8 mouse cellular contexts compared by ENCODE assay signal in genomic region chr17:45564531-45565084, GRCm38 (mm10). TPM values are rescaled to one million over a fixed set of nuclear protein-coding genes. Genes with fewer than 3 reads are reported as not detected.
DNase-seq lines count a peak whose midpoint lies in the region; ATAC-seq and TF ChIP-seq lines count a peak whose summit lies in the region.

No protein-coding gene starts in this region.

- DNase-seq in heart, adult 9 months (ENCODE audit: low spot score in 2 of 2) = no peak
- DNase-seq in ES-E14 (ENCODE audit: low read depth, low spot score) = no peak
- no peak for DNase-seq in forebrain, embryonic 14.5 days (ENCODE audit: low spot score)
- no peak for DNase-seq in liver, embryonic 14.5 days (ENCODE audit: low read depth in 3 of 3, low spot score in 3 of 3)
- DNase-seq in B cell, adult 2 months = no peak
- no peak for DNase-seq in spleen, postnatal 14 days (ENCODE audit: low spot score in 2 of 2)

- no peak for ATAC-seq in heart, embryonic 13.5 days (ENCODE audit: extremely low read depth, insufficient number of reproducible peaks, low FRiP score, low TSS enrichment)
- no peak for ATAC-seq in forebrain, embryonic 14.5 days
- peak; percentile 2; the same call in 1 of the 2 replicates for ATAC-seq in liver, embryonic 14.5 days (ENCODE audit: insufficient read depth)
- ATAC-seq in monocyte, adult 5-6 weeks (replicated peaks; ENCODE audit: insufficient number of reproducible peaks, low FRiP score, low TSS enrichment, poor library complexity, severe bottlenecking) = no peak

- peak overlapping the region; percentile 76 for H3K27ac ChIP-seq in heart, embryonic 13.5 days (replicated peaks)
- H3K27ac ChIP-seq in ES-E14 (ENCODE audit: insufficient read depth, low read depth, low read length, poor library complexity, severe bottlenecking) = peak overlapping the region; percentile 74; the same call in 1 of the 2 replicates
- H3K27ac ChIP-seq in forebrain, embryonic 14.5 days (ENCODE audit: low read depth, low read length) = peak overlapping the region; percentile 81
- H3K27ac ChIP-seq in liver, embryonic 14.5 days = no peak overlapping the region

- 0 out of 2 replicates have a peak, but pooled peaks have one; percentile 5 for TF ChIP-seq CTCF in liver, embryonic 14.5 days (IDR thresholded peaks at IDR 0.05; ENCODE audit: low read depth)

- H3K36me3 ChIP-seq in heart, embryonic 13.5 days = peaks cover 46% of the 10 kb centered on the region
- peaks cover 44% of the 10 kb centered on the region for H3K36me3 ChIP-seq in ES-E14 (ENCODE audit: control insufficient read depth, insufficient read depth, low read length, poor library complexity, severe bottlenecking)
- H3K36me3 ChIP-seq in forebrain, embryonic 14.5 days (ENCODE audit: control insufficient read depth, insufficient read depth, low read length) = peaks cover 47% of the 10 kb centered on the region
- H3K36me3 ChIP-seq in liver, embryonic 14.5 days (replicated peaks; ENCODE audit: control insufficient read depth, insufficient read depth, low read depth) = peaks cover 26% of the 10 kb centered on the region

- H3K4me2 ChIP-seq in heart, embryonic 13.5 days = peak overlapping the region; percentile 82
- peak overlapping the region; percentile 98 for H3K4me2 ChIP-seq in forebrain, embryonic 14.5 days (ENCODE audit: low read length)
- peak overlapping the region; percentile 98 for H3K4me2 ChIP-seq in liver, embryonic 14.5 days (ENCODE audit: low read depth)

- WGBS in heart, embryonic 13.5 days = 11% methylated on average over 18 of the region's 18 CpGs
- 7% methylated on average over 18 of the region's 18 CpGs for WGBS in forebrain, embryonic 14.5 days
- 16% methylated on average over 18 of the region's 18 CpGs for WGBS in liver, embryonic 14.5 days (ENCODE audit: insufficient replicate concordance)

- peak overlapping the region; percentile 95 for H3K9ac ChIP-seq in heart, embryonic 13.5 days
- H3K9ac ChIP-seq in ES-E14 (ENCODE audit: insufficient read depth, low read depth, low read length, poor library complexity, severe bottlenecking) = peak overlapping the region; percentile 86
- peak overlapping the region; percentile 88 for H3K9ac ChIP-seq in forebrain, embryonic 14.5 days (ENCODE audit: low read length)
- peak overlapping the region; percentile 90 for H3K9ac ChIP-seq in liver, embryonic 14.5 days (replicated peaks)

- H3K27me3 ChIP-seq in heart, embryonic 13.5 days (replicated peaks) = no peaks in the 10 kb centered on the region
- H3K27me3 ChIP-seq in forebrain, embryonic 14.5 days (replicated peaks; ENCODE audit: control insufficient read depth, insufficient read depth, low read length) = no peaks in the 10 kb centered on the region
- H3K27me3 ChIP-seq in liver, embryonic 14.5 days (ENCODE audit: control insufficient read depth, insufficient read depth, low read length) = no peaks in the 10 kb centered on the region

- no peak for TF ChIP-seq EP300 in liver, embryonic 14.5 days (IDR thresholded peaks at IDR 0.05; ENCODE audit: low read depth)

- H3K4me1 ChIP-seq in heart, embryonic 13.5 days = peaks cover 52% of the 10 kb centered on the region
- peaks cover 0 to 3% of the 10 kb centered on the region in 2 experiments; a peak in 1 of 4 replicates for H3K4me1 ChIP-seq in ES-E14 (ENCODE audit: control insufficient read depth in 2 of 2, insufficient read depth in 2 of 2, low read length in 2 of 2, poor library complexity in 1 of 2)
- peaks cover 8% of the 10 kb centered on the region for H3K4me1 ChIP-seq in forebrain, embryonic 14.5 days (ENCODE audit: control insufficient read depth, insufficient read depth, low read length)
- H3K4me1 ChIP-seq in liver, embryonic 14.5 days (replicated peaks; ENCODE audit: control insufficient read depth in 2 of 2, insufficient read depth in 2 of 2, low read length in 1 of 2) = peaks cover 3 to 4% of the 10 kb centered on the region in 2 experiments; a peak in 2 of 4 replicates

- H3K4me3 ChIP-seq in heart, embryonic 13.5 days = peak overlapping the region; percentile 76
- peak overlapping the region; percentile 79 to 80 for H3K4me3 ChIP-seq in ES-E14 (ENCODE audit: insufficient read depth in 1 of 2, low read depth in 1 of 2, low read length in 2 of 2, poor library complexity in 1 of 2, severe bottlenecking in 1 of 2)
- peak overlapping the region; percentile 82 for H3K4me3 ChIP-seq in forebrain, embryonic 14.5 days (ENCODE audit: low read depth, low read length)
- peak overlapping the region; percentile 77 to 93 for H3K4me3 ChIP-seq in liver, embryonic 14.5 days (ENCODE audit: insufficient read depth in 1 of 2, low read depth in 2 of 2, low read length in 2 of 2)

- H3K9me3 ChIP-seq in heart, embryonic 13.5 days = no peaks in the 10 kb centered on the region
- no peaks in the 10 kb centered on the region for H3K9me3 ChIP-seq in ES-E14 (ENCODE audit: control insufficient read depth, insufficient read depth, low read depth, low read length)
- H3K9me3 ChIP-seq in forebrain, embryonic 14.5 days (replicated peaks; ENCODE audit: control insufficient read depth, low read length) = no peaks in the 10 kb centered on the region
- no peaks in the 10 kb centered on the region for H3K9me3 ChIP-seq in liver, embryonic 14.5 days (ENCODE audit: control insufficient read depth, low read length)

- in situ Hi-C loops in ES-E14 (cut with MboI; ENCODE audit: low sequenced_read_pairs in 2 of 2, unreplicated experiment in 2 of 2) = no loop called here

TF ChIP-seq in ES-E14, 5 proteins besides CTCF, POLR2A, EP300 and RAD21:
- TF ChIP-seq CHD2 (IDR thresholded peaks at IDR 0.05; ENCODE audit: low read depth, low read length) (no peak), ZC3H11A (IDR thresholded peaks at IDR 0.05; ENCODE audit: borderline replicate concordance, low read depth, low read length) (no peak), MAFK (IDR thresholded peaks at IDR 0.05; ENCODE audit: insufficient read depth, low read depth, low read length) (no peak), ZNF384 (IDR thresholded peaks at IDR 0.05; ENCODE audit: low read depth, low read length) (no peak), HCFC1 (IDR thresholded peaks at IDR 0.05; ENCODE audit: borderline replicate concordance, insufficient read depth, low read length) (no peak)

RNA-seq across cellular contexts. Expression of gene Slc35b2, which starts 0.9 kb away (rescaled TPM):
- polyA plus RNA-seq in heart, embryonic 13.5 days (2015; fragmentation: Nextera tagmentation; extraction: Ambion mirVana) = 91.8 and 94.9 TPM in 2 replicates
- total RNA-seq in ES-E14 (2012; rRNA removed) = 96.7 and 98.7 TPM in 2 replicates
- 99.4 and 102 TPM in 2 replicates for polyA plus RNA-seq in forebrain, embryonic 14.5 days (2014; fragmentation: Nextera tagmentation; extraction: Ambion mirVana)
- polyA plus RNA-seq in liver, embryonic 14.5 days (2012; rRNA removed) = 27.6 and 29.9 TPM in 2 replicates
- 44.8 and 46.4 TPM in 2 replicates for polyA plus RNA-seq in liver, embryonic 14.5 days (2014; fragmentation: Nextera tagmentation; extraction: Ambion mirVana)
- total RNA-seq in monocyte, adult 5-6 weeks (2017) = 26.7 to 47.1 TPM (median 39.0 TPM) in 3 replicates

RNA-seq across cellular contexts. Expression of gene Hsp90ab1, which starts 8.5 kb away (rescaled TPM):
- polyA plus RNA-seq in heart, embryonic 13.5 days (2015; fragmentation: Nextera tagmentation; extraction: Ambion mirVana) = 1,372 and 1,500 TPM in 2 replicates
- 1,660 and 1,758 TPM in 2 replicates for total RNA-seq in ES-E14 (2012; rRNA removed)
- polyA plus RNA-seq in forebrain, embryonic 14.5 days (2014; fragmentation: Nextera tagmentation; extraction: Ambion mirVana) = 1,462 and 1,472 TPM in 2 replicates
- 287 and 369 TPM in 2 replicates for polyA plus RNA-seq in liver, embryonic 14.5 days (2012; rRNA removed)
- 531 and 582 TPM in 2 replicates for polyA plus RNA-seq in liver, embryonic 14.5 days (2014; fragmentation: Nextera tagmentation; extraction: Ambion mirVana)
- 826 to 1,618 TPM (median 1,101 TPM) in 3 replicates for total RNA-seq in monocyte, adult 5-6 weeks (2017)

RNA-seq across cellular contexts. Expression of gene Nfkbie, which starts 9.1 kb away (rescaled TPM):
- polyA plus RNA-seq in heart, embryonic 13.5 days (2015; fragmentation: Nextera tagmentation; extraction: Ambion mirVana) = 2.7 TPM in 2 replicates
- 2.1 and 2.2 TPM in 2 replicates for total RNA-seq in ES-E14 (2012; rRNA removed)
- 3.3 and 4.1 TPM in 2 replicates for polyA plus RNA-seq in forebrain, embryonic 14.5 days (2014; fragmentation: Nextera tagmentation; extraction: Ambion mirVana)
- 0.62 and 0.65 TPM in 2 replicates for polyA plus RNA-seq in liver, embryonic 14.5 days (2012; rRNA removed)
- polyA plus RNA-seq in liver, embryonic 14.5 days (2014; fragmentation: Nextera tagmentation; extraction: Ambion mirVana) = 0.66 TPM in 2 replicates
- 55.6 to 60.0 TPM (median 55.9 TPM) in 3 replicates for total RNA-seq in monocyte, adult 5-6 weeks (2017)

RNA-seq across cellular contexts. Expression of gene Tmem151b, which starts 15.1 kb away (rescaled TPM):
- polyA plus RNA-seq in heart, embryonic 13.5 days (2015; fragmentation: Nextera tagmentation; extraction: Ambion mirVana) = 1.4 and 1.6 TPM in 2 replicates
- 2.1 and 4.0 TPM in 2 replicates for total RNA-seq in ES-E14 (2012; rRNA removed)
- 19.2 and 21.2 TPM in 2 replicates for polyA plus RNA-seq in forebrain, embryonic 14.5 days (2014; fragmentation: Nextera tagmentation; extraction: Ambion mirVana)
- polyA plus RNA-seq in liver, embryonic 14.5 days (2012; rRNA removed) = 0.08 and 0.13 TPM in 2 replicates
- 0.06 TPM in 1 of 2 replicates, not detected in the other for polyA plus RNA-seq in liver, embryonic 14.5 days (2014; fragmentation: Nextera tagmentation; extraction: Ambion mirVana)
- total RNA-seq in monocyte, adult 5-6 weeks (2017) = 0.10 to 0.32 TPM in 2 of 3 replicates, not detected in the other

RNA-seq across cellular contexts. Expression of gene Slc29a1, which starts 34.8 kb away (rescaled TPM):
- 68.8 and 83.6 TPM in 2 replicates for polyA plus RNA-seq in heart, embryonic 13.5 days (2015; fragmentation: Nextera tagmentation; extraction: Ambion mirVana)
- total RNA-seq in ES-E14 (2012; rRNA removed) = 321 and 677 TPM in 2 replicates
- polyA plus RNA-seq in forebrain, embryonic 14.5 days (2014; fragmentation: Nextera tagmentation; extraction: Ambion mirVana) = 53.0 and 60.9 TPM in 2 replicates
- polyA plus RNA-seq in liver, embryonic 14.5 days (2012; rRNA removed) = 152 and 218 TPM in 2 replicates
- 177 and 188 TPM in 2 replicates for polyA plus RNA-seq in liver, embryonic 14.5 days (2014; fragmentation: Nextera tagmentation; extraction: Ambion mirVana)
- 34.4 to 64.6 TPM (median 37.8 TPM) in 3 replicates for total RNA-seq in monocyte, adult 5-6 weeks (2017)
